Mouse (Mus musculus): ENCODE results near the gene Mrgpra3. TPM values are rescaled to one million over a fixed set of nuclear protein-coding genes. Genes with fewer than 3 reads are reported as not detected.

Mrgpra3 gene
- polyA plus RNA-seq (2016; fragmentation: Nextera tagmentation; extraction: Ambion mirVana), result not detected in 2 replicates

GRCm38 (mm10) chr7:47601272-47601671, at the start of gene Mrgpra3:
TSS of gene Mrgpra3 (minus strand) at chr7:47601372.
- Histone ChIP-seq H3K4me1 (no peaks in the 10 kb centered on the region), H3K9me3 (peaks cover 51% of the 10 kb centered on the region), H3K27ac (no peak within 1 kb of the TSS), H3K36me3 (no peaks in the 10 kb centered on the region), H3K4me2 (replicated peaks) (no peak within 1 kb of the TSS), H3K9ac (no peak within 1 kb of the TSS), H3K4me3 (no peak within 1 kb of the TSS), H3K27me3 (replicated peaks) (no peaks in the 10 kb centered on the region)
- 59% methylated on average over 2 of the region's 2 CpGs for WGBS
- no peak for ATAC-seq (ENCODE audit: low FRiP score, low read depth)

Other genes with a start within 250 kb of the Mrgpra3 start
- not detected in 2 replicates for gene Mrgpra1, start 247.1 kb downstream of the Mrgpra3 start, polyA plus RNA-seq (2016; fragmentation: Nextera tagmentation; extraction: Ambion mirVana)
- not detected in 2 replicates for gene Mrgpra2a, start 149.2 kb downstream of the Mrgpra3 start, polyA plus RNA-seq (2016; fragmentation: Nextera tagmentation; extraction: Ambion mirVana)
- not detected in 2 replicates for gene Mrgpra2b, start 72.5 kb downstream of the Mrgpra3 start, polyA plus RNA-seq (2016; fragmentation: Nextera tagmentation; extraction: Ambion mirVana)